Mouse (Mus musculus) megakaryocyte, embryonic 14.5 days (primary cell): ENCODE measurements around the gene Ccna2. TPM values are rescaled to one million over a fixed set of nuclear protein-coding genes. Genes with fewer than 3 reads are reported as not detected.

ENCODE experiments used
- H3K27me3 ChIP-seq: replicated peaks from 2 replicates; pipeline ENCODE3; 2012; ENCODE audit warnings: inconsistent platforms
- H3K36me3 ChIP-seq: replicated peaks from 2 replicates; pipeline ENCODE3; 2012; ENCODE audit warnings: low read length, inconsistent platforms, mixed read lengths
- H3K4me1 ChIP-seq: 2 replicates; pipeline ENCODE4 v1.6.1; 2012; ENCODE audit warnings: inconsistent platforms
- H3K4me3 ChIP-seq: replicated peaks from 2 replicates; pipeline ENCODE3; 2012; ENCODE audit warnings: moderate library complexity, mild to moderate bottlenecking, inconsistent platforms
- H3K9me3 ChIP-seq: 2 replicates; pipeline ENCODE4 v1.6.1; 2012; ENCODE audit warnings: inconsistent platforms
- FLI1 ChIP-seq: IDR thresholded peaks from 2 replicates; pipeline ENCODE4 v1.6.1; 2012; ENCODE audit warnings: low read length, inconsistent platforms, mixed read lengths
- GATA1 ChIP-seq: IDR thresholded peaks from 3 replicates; pipeline ENCODE4 v1.6.1; 2012; ENCODE audit warnings: mixed read lengths, low read length, inconsistent platforms, borderline replicate concordance
- polyA plus RNA-seq: library from polyadenylated mRNA; stranded (reverse); fragments of >175 nt; gene quantifications from 2 replicates; pipeline ENCODE4 v1.2.3, GENCODE M21; 2012; ENCODE audit warnings: low replicate concordance; ENCODE audit not compliant: insufficient read depth

The Ccna2 gene
- polyA plus RNA-seq, 1 experiment = 46.4 TPM

DNA sequence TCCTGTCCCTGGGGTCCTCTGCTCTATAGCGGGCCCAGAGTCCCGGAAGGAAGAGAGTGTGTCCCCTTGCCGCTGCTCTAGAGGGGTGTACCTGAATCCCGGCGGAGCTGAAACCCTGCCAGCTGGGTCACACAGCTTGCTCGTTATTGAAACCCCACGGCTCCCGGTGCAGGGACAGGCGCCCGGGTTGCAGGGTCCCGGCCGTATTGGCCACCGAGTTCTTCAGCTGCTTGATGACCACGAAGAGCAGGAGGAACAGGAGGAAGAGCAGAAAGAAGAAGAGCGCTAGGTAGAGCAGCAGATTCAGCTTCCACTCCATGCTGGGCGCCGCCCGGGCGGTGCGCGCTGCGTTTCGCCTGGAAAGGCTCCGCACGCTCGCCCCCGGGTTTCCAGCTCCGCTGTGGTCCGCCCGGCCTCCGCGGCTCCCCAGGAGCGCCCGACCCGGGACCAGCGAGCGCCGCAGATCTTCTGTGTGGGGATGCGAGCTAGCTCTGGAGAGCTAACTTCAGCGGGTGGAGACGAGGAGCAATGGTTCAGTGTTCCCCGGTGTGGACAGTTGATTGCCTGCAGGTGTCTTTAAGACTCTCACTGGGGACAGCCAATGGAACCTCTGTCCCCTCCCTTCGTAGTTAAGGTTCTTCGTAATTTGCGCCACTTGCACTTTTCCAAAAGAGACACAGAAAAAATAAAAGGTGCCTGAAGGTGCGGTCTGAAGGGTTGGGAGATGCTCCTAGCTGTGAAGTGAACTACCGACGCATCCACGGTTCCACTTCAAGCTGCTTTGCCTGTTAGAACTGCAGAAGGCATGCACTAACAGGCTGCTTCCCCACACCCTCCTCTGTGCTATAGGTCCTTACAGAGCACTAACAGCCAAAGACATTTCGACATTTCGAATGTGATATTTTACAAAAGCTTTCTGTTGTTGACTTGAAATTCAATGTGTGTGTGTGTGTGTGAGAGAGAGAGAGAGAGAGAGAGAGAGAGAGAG, 50.6 kb downstream of the Ccna2 start, which contains the start of gene Gm11549:
Gene Gm11549 (minus strand): TSS at position 741 of the 988 bp plus-strand sequence.
- Histone ChIP-seq H3K4me3 (peak within 1 kb of the TSS; percentile 82), H3K9me3 (no peaks in the 10 kb centered on the region), H3K4me1 (peaks cover 10% of the 10 kb centered on the region), H3K27me3 (peaks cover 42% of the 10 kb centered on the region), H3K36me3 (no peaks in the 10 kb centered on the region)
- TF ChIP-seq GATA1 (no peak), FLI1 (no peak)

DNA sequence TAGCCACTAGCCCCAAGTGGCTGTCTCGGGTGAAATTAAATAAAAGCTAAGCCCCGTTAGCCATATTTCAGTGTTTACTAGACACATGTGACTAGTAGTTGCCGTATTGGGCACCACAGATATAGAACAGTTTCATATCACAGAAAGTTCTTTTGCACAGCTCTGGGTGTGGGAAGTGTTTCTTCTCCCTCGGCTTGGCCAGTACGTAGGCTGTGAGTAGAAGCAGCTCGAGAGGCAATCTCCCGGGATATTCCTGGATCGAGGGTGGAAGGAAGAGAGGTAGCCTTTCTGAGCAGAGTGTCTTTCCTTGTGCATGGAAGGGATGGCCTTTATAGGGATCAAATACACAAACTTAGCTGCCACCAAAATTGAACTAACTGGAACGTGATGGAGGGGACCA, 55.8 kb downstream of the Ccna2 start:
- Histone ChIP-seq H3K4me1 (peaks cover 4% of the 10 kb centered on the region), H3K4me3 (no peak overlapping the region), H3K9me3 (no peaks in the 10 kb centered on the region), H3K27me3 (peaks cover 14% of the 10 kb centered on the region), H3K36me3 (no peaks in the 10 kb centered on the region)
- no peak for TF ChIP-seq FLI1
- TF ChIP-seq GATA1 = no peak

Other genes with a start within 250 kb of the Ccna2 start
- gene Anxa5, start 96.3 kb downstream of the Ccna2 start, polyA plus RNA-seq = 55.2 and 227 TPM in 2 replicates
- not detected in 2 replicates for gene 1810062G17Rik, start 96.2 kb downstream of the Ccna2 start, polyA plus RNA-seq
- gene Gm11549, start 50.3 kb downstream of the Ccna2 start, polyA plus RNA-seq = not detected in 2 replicates
- 3.3 TPM in 1 of 2 replicates, not detected in the other for gene Exosc9, start 19.5 kb downstream of the Ccna2 start, polyA plus RNA-seq
- gene Bbs7, start 41.3 kb upstream of the Ccna2 start, polyA plus RNA-seq = not detected in 2 replicates
- gene Trpc3, start 118.0 kb upstream of the Ccna2 start, polyA plus RNA-seq = not detected in 2 replicates